Mouse (Mus musculus): Measurements from ENCODE around the gene Mmrn2.
"Not testable (repeated sequence)": the region's sequence is repeated elsewhere in the genome, so short reads cannot be mapped to it uniquely, and the experiment has no call there.

Mmrn2 gene

GRCm38 (mm10) chr14:34402871-34403270 is 27.6 kb downstream of the Mmrn2 start:
- DNase-seq (ENCODE audit: low spot score), result no peak

- DNase-seq (ENCODE audit: low spot score), result no peak
These were observed 28.2 kb downstream of the Mmrn2 start for GRCm38 (mm10) chr14:34403424-34403823.

- DNase-seq (ENCODE audit: low spot score), result no peak
These were observed 35.5 kb downstream of the Mmrn2 start for GRCm38 (mm10) chr14:34410716-34411115.

GRCm38 (mm10) chr14:34412164-34412896 is 37.1 kb downstream of the Mmrn2 start:
- no peak for DNase-seq (ENCODE audit: low spot score)

GRCm38 (mm10) chr14:34416946-34417345 is 41.7 kb downstream of the Mmrn2 start:
- not testable (repeated sequence) for DNase-seq (ENCODE audit: low spot score)

GRCm38 (mm10) chr14:34417501-34417900 is 42.2 kb downstream of the Mmrn2 start:
- DNase-seq (ENCODE audit: low spot score), result no peak

GRCm38 (mm10) chr14:34421078-34421477 is 45.8 kb downstream of the Mmrn2 start:
- DNase-seq (ENCODE audit: low spot score), result no peak

GRCm38 (mm10) chr14:34428274-34428673 is 53.0 kb downstream of the Mmrn2 start:
- DNase-seq (ENCODE audit: low spot score), result no peak

- no peak for DNase-seq (ENCODE audit: low spot score)
These were observed 53.8 kb downstream of the Mmrn2 start for GRCm38 (mm10) chr14:34429069-34429468.

- DNase-seq (ENCODE audit: low spot score), result no peak
These were observed 65.3 kb downstream of the Mmrn2 start for GRCm38 (mm10) chr14:34440526-34441066.

- no peak for DNase-seq (ENCODE audit: low spot score)
These were observed 67.3 kb downstream of the Mmrn2 start for GRCm38 (mm10) chr14:34442531-34442930.

- DNase-seq (ENCODE audit: low spot score), result no peak
These were observed 69.1 kb downstream of the Mmrn2 start for GRCm38 (mm10) chr14:34444368-34444767.

GRCm38 (mm10) chr14:34444924-34445323 is 69.7 kb downstream of the Mmrn2 start:
- no peak for DNase-seq (ENCODE audit: low spot score)

- DNase-seq (ENCODE audit: low spot score), result no peak
These were observed 70.1 kb downstream of the Mmrn2 start for GRCm38 (mm10) chr14:34445348-34445747.

GRCm38 (mm10) chr14:34446624-34447023 is 71.4 kb downstream of the Mmrn2 start:
- DNase-seq (ENCODE audit: low spot score), result no peak

GRCm38 (mm10) chr14:34447659-34448058 is 72.4 kb downstream of the Mmrn2 start:
- DNase-seq (ENCODE audit: low spot score), result no peak

GRCm38 (mm10) chr14:34448398-34448797 is 73.1 kb downstream of the Mmrn2 start:
- DNase-seq (ENCODE audit: low spot score), result no peak

GRCm38 (mm10) chr14:34449807-34450206 is 74.5 kb downstream of the Mmrn2 start:
- peak; percentile 58 for DNase-seq (ENCODE audit: low spot score)

- no peak for DNase-seq (ENCODE audit: low spot score)
These were observed 75.2 kb downstream of the Mmrn2 start for GRCm38 (mm10) chr14:34450451-34450850.

- DNase-seq (ENCODE audit: low spot score), result no peak
These were observed 76.6 kb downstream of the Mmrn2 start for GRCm38 (mm10) chr14:34451872-34452271.

- DNase-seq (ENCODE audit: low spot score), result peak; percentile 67
These were observed 78.4 kb downstream of the Mmrn2 start for GRCm38 (mm10) chr14:34453648-34454047.

Data from embryo, embryonic 10.5 days (tissue).